Mouse (Mus musculus) thymus, adult 2 months (tissue): ENCODE results near the gene Mcoln1.

Experiments
- CTCF ChIP-seq: fragments of 200-500 bp; IDR thresholded peaks from 2 replicates; pipeline ENCODE4 v1.5.1; 2012; ENCODE audit warnings: mild to moderate bottlenecking, control low read depth, low read length, moderate library complexity, borderline replicate concordance; ENCODE audit not compliant: control insufficient read depth, poor library complexity, insufficient read depth; ENCODE audit errors: extremely low read depth
- POLR2A ChIP-seq: fragments of 200-500 bp; IDR thresholded peaks from 2 replicates; pipeline ENCODE4 v1.6.1; 2012; ENCODE audit warnings: mild to moderate bottlenecking, low read length, control low read depth, moderate library complexity; ENCODE audit not compliant: control insufficient read depth, poor library complexity, insufficient read depth; ENCODE audit errors: extremely low read depth

DNA sequence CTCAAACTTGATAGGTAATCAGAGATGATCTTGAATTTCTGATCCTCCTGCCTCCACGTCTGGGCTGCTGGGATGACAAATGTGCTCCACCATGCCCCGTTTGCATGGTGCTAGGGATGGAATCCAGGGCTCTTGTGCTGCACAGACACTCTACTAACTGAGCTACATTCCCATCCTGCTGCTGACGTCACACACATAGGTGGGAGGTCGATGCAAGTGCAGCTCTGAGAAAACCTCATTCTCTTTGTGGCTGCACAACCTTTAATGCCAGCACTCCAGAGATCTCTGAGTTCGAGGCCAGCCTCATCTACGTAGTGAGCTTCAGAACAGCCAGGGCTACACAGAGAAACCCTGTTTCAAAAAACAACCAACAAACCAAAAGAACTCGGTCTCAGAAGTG, 38.9 kb downstream of the Mcoln1 start:
- TF ChIP-seq CTCF (no peak), POLR2A (no peak)
